Mouse (Mus musculus): Measurements from ENCODE around the gene Med26.

The Med26 gene

GRCm38 (mm10) chr8:72547802-72548643 lies at the start of gene Med26:
TSS of gene Med26 (minus strand) at chr8:72548270.
- peak; percentile 98 to 99 for DNase-seq

DNA sequence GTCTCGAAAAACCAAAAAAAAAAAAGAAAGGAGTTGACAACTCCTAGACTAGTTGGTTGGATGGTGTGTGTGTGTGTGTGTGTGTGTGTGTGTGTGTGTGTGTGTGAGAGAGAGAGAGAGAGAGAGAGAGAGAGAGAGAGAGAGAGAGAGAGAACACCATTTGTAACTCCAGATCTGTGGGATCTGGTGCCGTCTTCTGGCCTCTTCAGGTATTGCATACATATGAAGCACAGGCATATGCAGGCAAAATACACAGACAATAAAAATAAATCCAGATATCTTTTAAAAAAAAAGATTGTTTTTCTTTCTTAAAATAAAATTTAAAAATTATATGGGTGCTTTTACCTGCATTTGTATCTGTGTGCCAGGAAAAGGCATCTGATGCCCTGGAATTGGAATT lies 42.1 kb upstream of the Med26 start:
- DNase-seq = peak; percentile 43 to 69

- DNase-seq = no peak
Measured at GRCm38 (mm10) chr8:72589286-72589685, 41.2 kb upstream of the Med26 start.

DNA sequence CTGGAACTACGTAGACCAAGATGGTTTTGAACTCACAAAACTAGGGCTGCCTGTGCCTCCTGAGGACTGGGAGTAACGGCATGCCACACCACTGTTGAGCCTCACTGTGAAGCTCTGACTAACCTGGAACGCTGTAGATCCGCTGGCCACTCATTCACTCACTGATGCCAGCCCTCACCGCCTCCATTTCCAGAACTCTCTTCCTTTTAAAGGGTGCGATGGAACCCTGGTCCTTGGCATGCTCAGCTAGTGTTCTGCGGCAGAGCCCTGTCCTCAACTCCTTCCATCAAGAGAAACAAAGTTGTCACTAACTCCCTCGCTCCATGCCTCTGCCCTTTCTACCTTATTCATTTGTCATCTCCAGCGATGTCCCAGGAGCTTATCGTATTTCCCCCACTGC lies 40.8 kb upstream of the Med26 start:
- no peak for DNase-seq

DNA sequence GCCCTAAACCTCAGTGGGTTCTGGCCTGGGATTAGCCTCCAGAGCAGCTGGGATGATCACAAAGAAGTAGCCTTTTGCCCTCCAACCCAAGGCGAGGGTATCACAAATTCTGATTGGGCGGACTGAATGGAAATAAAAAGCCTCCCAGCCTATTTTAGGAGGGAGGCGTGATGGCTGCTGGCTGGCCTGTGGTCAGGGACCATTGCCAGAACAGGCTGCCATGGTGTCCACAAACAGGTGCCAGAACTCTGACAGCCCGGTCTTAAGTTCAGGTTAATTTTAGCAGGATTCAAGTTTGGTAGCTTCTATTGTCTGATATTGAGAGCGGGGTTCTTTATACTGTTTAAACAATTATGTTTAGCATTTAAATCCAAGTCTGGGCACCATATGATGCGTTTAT lies 39.7 kb upstream of the Med26 start:
- DNase-seq = peak in 1 of 2 experiments; percentile 49

DNA sequence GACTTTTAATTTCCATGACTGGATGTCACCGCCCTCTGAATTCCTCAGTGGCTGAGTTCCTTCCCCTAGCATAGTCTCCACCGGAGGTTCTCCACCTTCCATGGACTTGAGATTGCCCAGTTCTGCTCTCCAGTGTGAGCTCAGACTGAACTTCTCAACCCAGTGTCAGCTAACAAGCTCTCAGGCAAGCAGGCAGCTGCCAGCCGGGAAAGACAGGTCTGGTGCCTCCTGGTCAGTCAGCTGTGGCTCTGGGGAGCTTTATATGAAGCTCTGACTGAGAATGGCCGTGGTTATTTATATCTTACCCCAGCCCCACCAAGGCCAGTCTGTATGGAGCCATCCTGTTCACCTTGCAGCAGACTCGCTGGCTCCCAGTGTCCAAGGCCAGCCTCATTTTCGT lies 36.3 kb upstream of the Med26 start:
- no peak for DNase-seq

GRCm38 (mm10) chr8:72583056-72583771 lies 35.1 kb upstream of the Med26 start:
- peak; percentile 34 to 52 for DNase-seq

DNA sequence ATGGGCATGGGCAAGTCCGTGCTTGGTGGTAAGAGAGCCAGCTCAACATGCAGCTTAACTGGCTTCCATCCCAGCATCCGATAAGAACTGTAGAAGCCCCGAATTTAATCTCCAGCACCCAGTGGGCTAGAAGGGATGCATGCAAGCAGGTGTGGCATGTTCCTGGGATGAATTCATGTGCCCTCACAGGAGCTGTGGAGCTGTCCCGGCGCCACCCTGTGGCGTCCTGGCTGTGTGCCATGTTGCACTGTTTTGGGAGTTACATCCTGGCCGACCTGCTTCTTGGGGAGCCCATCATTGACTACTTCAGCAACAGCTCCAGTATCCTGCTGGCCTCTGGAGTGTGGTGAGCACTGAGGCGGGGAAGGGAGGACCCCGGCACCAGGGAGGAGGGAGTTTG lies 31.3 kb upstream of the Med26 start:
- peak in 1 of 2 experiments; percentile 13 for DNase-seq

- no peak for DNase-seq
Measured at GRCm38 (mm10) chr8:72577941-72578340, 29.9 kb upstream of the Med26 start.

DNA sequence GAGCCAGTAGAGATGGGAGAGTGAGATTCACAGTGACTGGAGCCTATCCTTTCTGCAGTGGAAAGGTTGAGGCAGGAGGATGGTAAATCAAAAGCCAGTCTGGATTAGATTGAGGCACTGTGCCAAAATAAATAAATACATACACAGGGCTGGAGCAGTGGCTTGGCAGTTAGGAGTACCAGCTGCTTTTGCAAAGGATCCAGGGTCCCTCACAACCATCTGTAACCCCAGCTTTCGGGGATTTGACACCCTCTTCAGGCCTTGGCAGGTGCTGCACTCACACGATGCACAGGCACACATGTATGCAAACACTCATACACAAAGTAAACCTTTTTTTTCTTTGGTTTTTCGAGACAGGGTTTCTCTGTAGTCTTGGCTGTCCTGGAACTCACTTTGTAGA lies 29.2 kb upstream of the Med26 start:
- DNase-seq = no peak

- DNase-seq = no peak
Measured at GRCm38 (mm10) chr8:72575915-72576314, 27.8 kb upstream of the Med26 start.

DNA sequence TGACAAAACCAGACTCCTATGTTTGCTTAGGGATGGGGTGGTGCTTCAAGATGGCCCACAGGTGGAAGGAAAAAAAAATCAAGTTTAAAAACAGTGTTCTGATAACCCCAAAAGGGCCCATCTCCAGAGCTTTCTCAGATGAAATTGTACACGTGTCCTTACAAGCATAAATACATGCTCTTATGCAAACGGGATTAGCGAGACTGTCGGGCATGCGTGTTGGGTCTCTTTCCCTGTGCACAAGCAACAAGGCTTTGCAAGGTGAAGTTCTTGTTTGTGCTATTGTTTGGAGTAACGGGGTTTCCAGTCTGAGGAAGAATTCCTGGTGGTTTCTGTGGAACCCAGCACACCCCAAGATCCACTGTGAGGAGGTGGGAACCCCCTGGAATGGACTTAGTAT lies 25.4 kb upstream of the Med26 start:
- DNase-seq = no peak

DNA sequence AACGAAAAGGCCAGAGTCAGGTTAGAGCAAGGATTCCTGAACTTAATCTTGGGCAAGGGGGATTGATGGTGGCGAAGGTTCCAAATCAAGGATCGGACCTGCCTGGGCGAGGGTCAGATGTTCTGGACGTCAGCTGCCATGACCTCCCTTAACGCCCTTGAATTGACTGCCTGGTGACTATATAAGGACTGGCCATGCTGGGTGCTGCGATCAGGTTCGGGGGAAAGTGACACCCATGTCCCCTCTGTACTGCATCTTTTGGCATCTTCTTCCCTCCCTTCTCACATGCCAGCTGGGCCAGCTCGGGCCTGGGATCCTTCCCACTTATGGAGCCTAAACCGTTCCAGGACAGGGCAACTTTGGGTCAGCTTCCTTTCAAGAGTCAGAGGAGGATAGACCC lies 24.4 kb upstream of the Med26 start:
- DNase-seq = no peak

GRCm38 (mm10) chr8:72571611-72572473 lies 23.8 kb upstream of the Med26 start, which contains the start of gene Tmem38a:
TSS of gene Tmem38a (plus strand) at chr8:72572055.
- peak; percentile 74 to 88 for DNase-seq

DNA sequence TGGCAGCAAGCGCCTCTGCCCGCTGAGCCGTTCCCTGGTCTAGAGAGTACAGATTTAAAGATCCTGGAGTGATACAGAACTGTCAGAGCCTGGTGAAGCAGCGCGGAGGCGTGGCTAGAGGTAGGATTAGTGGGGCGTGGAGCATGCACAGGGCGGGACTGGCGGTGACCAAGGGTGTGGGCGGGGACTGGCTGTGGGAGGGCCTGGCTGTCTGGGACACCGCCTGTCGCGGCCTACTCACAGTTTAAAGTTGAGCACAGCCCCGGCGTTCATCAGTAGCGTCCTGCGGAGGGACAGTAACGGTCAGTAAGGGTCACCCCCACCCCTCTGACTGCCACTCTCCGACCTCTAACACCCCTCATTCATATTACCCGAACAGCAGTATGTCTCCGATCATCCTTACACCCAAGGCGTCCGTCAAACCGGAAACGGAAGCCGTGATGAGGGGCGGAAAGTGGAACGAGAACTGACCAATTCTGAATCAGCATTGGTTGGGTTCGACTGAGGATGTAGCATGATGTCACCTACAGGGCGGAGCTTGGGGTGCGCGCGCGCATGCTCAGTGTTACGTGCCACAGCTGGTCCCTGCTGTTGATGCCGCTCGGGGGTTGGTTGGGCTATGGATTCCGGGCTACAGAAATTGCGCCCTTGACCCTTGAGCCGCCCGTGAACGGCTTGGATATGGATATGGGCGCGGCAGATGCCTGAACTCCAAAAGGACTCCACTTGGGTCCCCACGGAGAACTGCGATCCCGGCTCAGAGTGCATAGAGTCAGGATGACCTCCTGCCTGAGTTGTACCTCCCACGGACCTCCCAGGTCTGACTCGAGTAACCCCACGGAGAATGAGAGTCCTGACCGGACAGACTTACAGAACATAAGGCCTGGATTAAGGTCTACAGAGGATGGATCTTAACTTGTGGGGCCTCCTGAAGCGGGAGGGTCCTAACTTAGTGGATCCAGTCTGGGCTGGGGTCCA lies 22.9 kb upstream of the Med26 start, which contains the start of gene Smim7:
Gene Smim7 (minus strand): TSS at position 456 of the 978 bp plus-strand sequence.
- DNase-seq = peak; percentile 99

DNA sequence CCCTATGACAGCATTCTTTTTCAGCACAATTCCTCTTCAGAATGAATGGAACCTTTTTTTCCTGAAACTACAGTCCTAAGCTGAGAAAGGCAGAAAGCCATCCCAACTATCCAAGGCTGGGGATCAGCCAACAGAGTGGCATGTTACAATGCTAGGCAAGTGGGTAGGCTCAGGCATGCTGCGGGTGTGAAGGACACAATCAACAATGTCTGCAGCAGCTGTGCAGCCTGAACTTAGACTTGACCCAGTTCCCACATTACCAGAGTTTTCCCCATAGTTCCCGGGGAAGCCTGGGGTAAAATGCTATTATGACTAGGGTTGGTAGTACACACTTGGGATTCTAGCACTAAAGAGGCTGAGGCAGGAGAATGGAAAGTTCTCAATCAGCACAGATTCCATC lies 17.9 kb upstream of the Med26 start:
- no peak for DNase-seq

- DNase-seq = no peak
Measured at GRCm38 (mm10) chr8:72561111-72561689, 13.1 kb upstream of the Med26 start.

- DNase-seq = no peak
Measured at GRCm38 (mm10) chr8:72555770-72556169, 7.7 kb upstream of the Med26 start.

- DNase-seq = no peak
Measured at GRCm38 (mm10) chr8:72549314-72549892, 1.3 kb upstream of the Med26 start.

GRCm38 (mm10) chr8:72548644-72549313 lies 709 bp upstream of the Med26 start:
- DNase-seq = peak in 1 of 2 experiments; percentile 17

Measured in kidney, postnatal 36 days (tissue).